Mouse (Mus musculus) C2C12 (cell line): ENCODE measurements around the gene Itgb5. TPM values are rescaled to one million over a fixed set of nuclear protein-coding genes. Genes with fewer than 3 reads are reported as not detected.

Experiments
- H3K27me3 ChIP-seq: one replicate; pipeline ENCODE4 v1.6.1; 2011; ENCODE audit not compliant: control insufficient read depth, insufficient read depth, insufficient read length
- H3K36me3 ChIP-seq: one replicate; pipeline ENCODE4 v1.6.1; 2011; ENCODE audit not compliant: control insufficient read depth, insufficient read depth
- H3K4me3 ChIP-seq: one replicate; pipeline ENCODE4 v1.5.1; 2011; ENCODE audit warnings: mild to moderate bottlenecking, control low read depth; ENCODE audit not compliant: poor library complexity, insufficient read depth, severe bottlenecking
- H3K79me2 ChIP-seq: one replicate; pipeline ENCODE4 v1.6.1; 2011; ENCODE audit not compliant: control insufficient read depth, insufficient read depth
- H3K79me3 ChIP-seq: one replicate; pipeline ENCODE4 v1.6.1; 2011; ENCODE audit warnings: low read depth, control low read depth
- H3ac ChIP-seq: one replicate; pipeline ENCODE3; 2011; ENCODE audit warnings: low read depth; ENCODE audit not compliant: control insufficient read depth, insufficient read length
- CEBPB ChIP-seq: IDR thresholded peaks from one replicate; pipeline ENCODE4 v1.6.1; 2011; ENCODE audit warnings: low read depth, mild to moderate bottlenecking, control low read depth, moderate library complexity
- CTCF ChIP-seq: IDR thresholded peaks from one replicate; pipeline ENCODE4 v1.5.1; 2011; ENCODE audit not compliant: control insufficient read depth, insufficient read depth, insufficient read length
- FOSL1 ChIP-seq: IDR thresholded peaks from one replicate; pipeline ENCODE4 v1.8.0; 2011; ENCODE audit warnings: mild to moderate bottlenecking, low read length; ENCODE audit not compliant: poor library complexity, insufficient read depth, severe bottlenecking
- MAX ChIP-seq: IDR thresholded peaks from one replicate; pipeline ENCODE4 v1.6.1; 2011; ENCODE audit warnings: mild to moderate bottlenecking, control low read depth
- MYOD1 ChIP-seq: IDR thresholded peaks from one replicate; pipeline ENCODE4 v1.6.1; 2011; ENCODE audit warnings: low read depth; ENCODE audit not compliant: control insufficient read depth, insufficient read length
- MYOG ChIP-seq: IDR thresholded peaks from one replicate; pipeline ENCODE4 v1.6.1; 2011; ENCODE audit not compliant: control insufficient read depth, insufficient read length; ENCODE audit errors: extremely low read depth
- USF1 ChIP-seq: IDR thresholded peaks from one replicate; pipeline ENCODE4 v1.6.1; 2011; ENCODE audit warnings: low read depth, mild to moderate bottlenecking, control low read depth, moderate library complexity
- polyA plus RNA-seq: library from polyadenylated mRNA; unstranded; fragments of >200 nt; fragmentation: generic; extraction: Trizol; gene quantifications from one replicate; pipeline ENCODE4 v1.2.1, GENCODE M21; 2012; ENCODE audit warnings: missing spikeins

The Itgb5 gene
- polyA plus RNA-seq, 1 experiment, result 46.0 TPM

DNA sequence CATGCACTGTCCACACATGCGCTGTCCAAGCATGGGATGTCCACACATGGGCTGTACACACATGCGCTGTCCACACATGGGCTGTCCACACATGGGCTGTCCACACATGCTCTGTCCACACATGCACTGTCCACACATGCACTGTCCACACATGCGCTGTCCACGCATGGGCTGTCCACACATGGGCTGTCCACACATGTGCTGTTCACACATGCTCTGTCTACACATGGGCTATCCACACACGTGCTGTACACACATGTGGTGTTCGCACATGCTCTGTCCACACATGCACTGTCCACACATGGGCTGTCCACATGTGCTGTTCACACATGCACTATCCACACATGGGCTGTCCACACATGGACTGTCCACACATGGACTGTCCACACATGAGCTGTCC lies 154.2 kb downstream of the Itgb5 start:
- no peaks in the 10 kb centered on the region for H3K36me3 ChIP-seq
- no peak overlapping the region for H3ac ChIP-seq
- TF ChIP-seq MYOG (no peak), CEBPB (no peak), USF1 (no peak), MAX (no peak), FOSL1 (no peak), MYOD1 (no peak), CTCF (no peak)
- no peaks in the 10 kb centered on the region for H3K27me3 ChIP-seq
- H3K79me3 ChIP-seq, result no peaks in the 10 kb centered on the region
- no peak overlapping the region for H3K4me3 ChIP-seq
- no peaks in the 10 kb centered on the region for H3K79me2 ChIP-seq

DNA sequence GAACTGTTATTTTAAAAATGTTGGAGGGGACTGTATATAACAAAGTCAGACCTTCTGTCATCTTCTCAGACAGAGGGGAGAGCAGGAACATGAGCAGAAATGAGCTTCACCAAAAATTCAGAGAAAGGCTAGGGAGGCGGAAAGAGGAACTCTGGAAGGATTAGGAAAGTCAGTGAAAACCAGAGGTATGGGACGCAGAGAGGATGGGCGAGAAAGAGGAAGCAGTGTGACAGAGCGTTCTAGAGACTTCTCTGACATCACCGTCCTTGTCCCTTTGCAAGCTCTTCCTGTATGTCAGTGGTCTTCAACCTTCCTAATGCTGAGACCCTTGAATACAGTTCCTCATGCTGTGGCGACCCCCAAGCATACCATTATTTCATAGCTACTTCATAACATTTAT lies 155.9 kb downstream of the Itgb5 start:
- H3K36me3 ChIP-seq, result no peaks in the 10 kb centered on the region
- TF ChIP-seq CTCF, result no peak
- TF ChIP-seq FOSL1, result no peak
- TF ChIP-seq MYOG, result no peak
- no peak for TF ChIP-seq USF1
- no peak for TF ChIP-seq CEBPB
- TF ChIP-seq MYOD1, result no peak
- no peak for TF ChIP-seq MAX
- H3K79me3 ChIP-seq, result no peaks in the 10 kb centered on the region
- H3K79me2 ChIP-seq, result no peaks in the 10 kb centered on the region
- H3K27me3 ChIP-seq, result no peaks in the 10 kb centered on the region
- H3ac ChIP-seq, result no peak overlapping the region
- H3K4me3 ChIP-seq, result no peak overlapping the region

DNA sequence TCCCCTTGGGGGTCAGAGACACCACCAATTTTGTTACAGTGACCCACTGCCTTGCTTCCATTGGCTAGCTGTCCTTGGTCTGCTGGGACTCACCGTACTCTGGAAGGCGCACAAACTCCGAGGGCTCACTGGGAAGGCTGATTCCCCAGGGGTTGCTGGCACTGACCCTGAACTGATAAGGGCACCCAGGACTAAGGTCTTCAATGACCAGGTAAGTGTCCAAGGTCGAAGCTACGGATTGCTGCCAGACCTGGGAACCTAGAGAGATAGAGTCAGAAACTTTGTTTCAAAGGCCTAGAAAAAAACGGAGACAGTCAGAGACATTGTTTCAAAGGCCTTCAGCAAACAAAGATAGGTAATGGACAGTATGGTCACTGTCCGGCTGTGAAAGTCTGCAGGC lies 157.5 kb downstream of the Itgb5 start:
- TF ChIP-seq MAX (no peak), MYOG (no peak), USF1 (no peak), CEBPB (no peak), FOSL1 (no peak), CTCF (no peak)

DNA sequence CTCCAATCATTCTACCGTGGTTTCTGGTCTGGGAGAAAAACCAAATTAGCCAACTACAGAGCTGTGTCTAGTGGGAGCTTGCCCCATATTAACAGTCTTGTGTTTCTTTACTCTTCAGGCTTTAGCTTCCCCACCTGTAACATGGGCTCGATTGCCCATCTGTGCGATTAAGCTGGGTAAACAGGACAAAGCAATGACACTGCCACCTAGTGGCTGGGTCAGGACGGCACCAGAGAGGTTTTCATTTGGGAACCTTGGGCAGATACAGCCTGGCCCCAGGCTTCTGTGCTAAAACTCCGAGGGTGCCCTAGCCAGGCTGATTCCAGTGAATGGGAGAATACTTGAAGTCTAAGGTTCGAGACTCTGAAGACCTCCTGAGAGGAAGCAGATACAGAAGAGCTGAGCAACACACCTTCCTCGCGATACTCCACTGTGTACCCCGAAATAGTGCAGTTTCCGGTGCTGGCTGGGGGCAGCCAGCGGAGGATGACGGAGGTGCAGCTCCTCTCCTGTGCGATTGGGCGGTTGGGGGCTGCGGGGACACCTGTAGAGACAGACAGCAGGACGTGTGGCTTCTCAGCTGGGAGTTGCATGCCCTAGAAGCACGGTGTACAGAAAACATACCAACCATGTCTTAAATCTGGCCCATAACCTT lies 159.0 kb downstream of the Itgb5 start:
- no peak overlapping the region for H3K4me3 ChIP-seq
- no peaks in the 10 kb centered on the region for H3K36me3 ChIP-seq
- H3K27me3 ChIP-seq, result no peaks in the 10 kb centered on the region
- H3K79me2 ChIP-seq, result no peaks in the 10 kb centered on the region
- no peak overlapping the region for H3ac ChIP-seq
- TF ChIP-seq USF1 (no peak), MAX (no peak), FOSL1 (no peak), CEBPB (no peak), MYOD1 (no peak), MYOG (no peak), CTCF (peak; percentile 81)
- H3K79me3 ChIP-seq, result no peaks in the 10 kb centered on the region

More for the DNA sequence above, 157.5 kb downstream of the Itgb5 start:
- Histone ChIP-seq H3K79me3 (no peaks in the 10 kb centered on the region), H3K4me3 (no peak overlapping the region), H3K27me3 (no peaks in the 10 kb centered on the region), H3K36me3 (no peaks in the 10 kb centered on the region), H3ac (no peak overlapping the region), H3K79me2 (no peaks in the 10 kb centered on the region)

DNA sequence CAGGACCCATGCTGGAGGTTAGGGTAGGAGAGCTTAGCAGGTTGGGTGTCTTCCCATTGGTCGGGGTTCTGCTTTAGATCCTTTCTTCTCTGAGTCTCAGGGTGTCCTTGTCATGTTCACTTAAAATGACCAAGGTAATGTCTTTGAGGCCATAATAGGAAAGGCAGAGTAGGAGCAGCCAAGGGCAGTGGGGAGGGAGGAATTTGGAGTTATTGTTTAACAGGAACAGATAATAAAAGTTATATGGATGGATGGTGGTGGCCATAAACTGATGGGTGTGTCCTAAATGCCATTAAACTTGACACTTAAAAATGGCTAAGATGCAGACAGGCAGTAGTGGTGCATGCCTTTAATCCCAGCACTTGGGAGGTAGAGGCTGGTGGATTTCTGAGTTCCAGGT lies 159.6 kb downstream of the Itgb5 start:
- Histone ChIP-seq H3K36me3 (no peaks in the 10 kb centered on the region), H3K79me3 (no peaks in the 10 kb centered on the region), H3ac (no peak overlapping the region), H3K79me2 (no peaks in the 10 kb centered on the region), H3K4me3 (no peak overlapping the region), H3K27me3 (no peaks in the 10 kb centered on the region)
- TF ChIP-seq MYOD1 (no peak), CTCF (no peak), MYOG (no peak), CEBPB (no peak), MAX (no peak)

DNA sequence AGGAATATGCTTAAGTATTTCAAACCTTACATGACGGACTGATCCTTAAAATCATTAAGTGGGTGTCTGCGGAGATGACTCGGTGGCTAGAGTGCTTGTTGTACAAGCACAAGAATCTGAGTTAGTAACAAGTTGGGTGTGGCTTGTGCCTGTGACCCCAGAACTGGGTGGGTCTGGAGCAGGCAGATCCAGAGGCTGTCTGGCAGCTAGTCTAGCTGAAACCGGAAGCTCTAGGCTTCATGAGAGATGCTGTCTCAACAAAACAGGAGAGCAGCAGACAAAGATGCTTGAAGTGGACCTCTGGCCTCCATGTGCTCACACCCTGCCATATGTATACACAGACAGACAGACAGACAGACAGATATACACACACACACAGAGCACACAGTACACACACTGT lies 161.2 kb downstream of the Itgb5 start:
- TF ChIP-seq USF1, result no peak
- TF ChIP-seq FOSL1, result no peak
- no peak for TF ChIP-seq CEBPB
- no peak for TF ChIP-seq MYOG
- no peak for TF ChIP-seq MAX
- TF ChIP-seq MYOD1, result no peak
- TF ChIP-seq CTCF, result no peak
- Histone ChIP-seq H3K4me3 (no peak overlapping the region), H3K79me2 (no peaks in the 10 kb centered on the region), H3ac (no peak overlapping the region), H3K79me3 (no peaks in the 10 kb centered on the region), H3K36me3 (no peaks in the 10 kb centered on the region), H3K27me3 (no peaks in the 10 kb centered on the region)
